Mouse (Mus musculus): ENCODE measurements at regions not wholly inside any gene's neighbourhood (a gene's known extent, or its start where the extent isn't known, plus 50 kb on each side); places are given as distances from the start of the nearest gene placed in this dataset.

DNA sequence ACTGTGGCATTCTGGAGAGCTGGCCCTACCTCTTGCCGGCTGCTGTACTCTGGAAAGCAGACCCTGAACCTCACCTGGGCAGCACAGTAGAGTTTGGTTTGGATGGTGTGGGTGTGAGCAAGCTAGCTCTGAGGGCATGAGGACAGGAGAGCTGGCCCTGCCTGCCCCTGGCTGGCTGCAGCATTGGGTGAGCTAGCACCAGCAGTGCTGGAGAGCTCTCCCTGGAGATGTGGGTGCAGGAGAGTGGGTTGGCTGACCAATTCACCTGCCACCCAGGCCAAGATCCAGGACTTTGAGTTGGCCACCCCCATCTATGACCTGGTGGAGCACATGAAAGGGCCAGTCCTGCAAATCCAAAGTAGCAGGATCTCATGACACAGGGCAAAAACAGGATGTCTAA, 124.3 kb upstream of the Tcf21 start:
- TF ChIP-seq UBTF (IDR thresholded peaks at IDR 0.05; ENCODE audit: low read depth, low read length), result no peak
- no peak for TF ChIP-seq KAT2A (IDR thresholded peaks at IDR 0.05; ENCODE audit: insufficient replicate concordance, low read length)
- TF ChIP-seq ELF1 (IDR thresholded peaks at IDR 0.05; ENCODE audit: low read depth, low read length), result no peak
- no peak for TF ChIP-seq TBP (conservative IDR thresholded peaks at IDR 0.05; ENCODE audit: low read depth, low read length)
- no peak for TF ChIP-seq ZC3H11A (IDR thresholded peaks at IDR 0.05; ENCODE audit: low read depth, low read length)
